Mouse (Mus musculus) c-Kit-negative CD71-positive TER-119-positive erythroid progenitor cells, embryonic 14.5 days (primary cell): ENCODE results near the gene Serpina3a.

Experiments
- DNase-seq: peaks from one replicate; pipeline ENCODE4 v3.0.0-alpha.2; 2013; ENCODE audit warnings: low read depth, low spot score

Gene Serpina3a

GRCm38 (mm10) chr12:104142427-104142826, 29.9 kb downstream of the Serpina3a start:
- no peak for DNase-seq

GRCm38 (mm10) chr12:104143286-104143685, 30.8 kb downstream of the Serpina3a start:
- no peak for DNase-seq

- no peak for DNase-seq
These were observed 33.0 kb downstream of the Serpina3a start for GRCm38 (mm10) chr12:104145571-104145970.

- no peak for DNase-seq
These were observed 39.5 kb downstream of the Serpina3a start for GRCm38 (mm10) chr12:104151989-104152388.

GRCm38 (mm10) chr12:104153041-104153645, 40.6 kb downstream of the Serpina3a start:
- DNase-seq = no peak

- no peak for DNase-seq
These were observed 41.1 kb downstream of the Serpina3a start, which contains the start of gene Serpina3c for GRCm38 (mm10) chr12:104153656-104154055. TSS of gene Serpina3c (minus strand) at chr12:104153870.
